Mouse (Mus musculus): ENCODE measurements at regions not wholly inside any gene's neighbourhood (a gene's known extent, or its start where the extent isn't known, plus 50 kb on each side); places are given as distances from the start of the nearest gene placed in this dataset.

GRCm38 (mm10) chr17:84004237-84004636, 156.5 kb upstream of the Haao start:
- TF ChIP-seq CTCF (IDR thresholded peaks at IDR 0.05; ENCODE audit: borderline replicate concordance, insufficient read depth, low read depth, low read length): no peak
- no peak for TF ChIP-seq POLR2A (IDR thresholded peaks at IDR 0.05; ENCODE audit: borderline replicate concordance, insufficient read depth, low read length)

All from cerebellum, adult 2 months (tissue).